Mouse (Mus musculus) Patski (cell line): ENCODE data around the gene Tmeff1. TPM values are rescaled to one million over a fixed set of nuclear protein-coding genes. Genes with fewer than 3 reads are reported as not detected.

Source experiments
- ATAC-seq: fragments of 100-300 bp; one replicate; pipeline ENCODE4 v1.8.0; 2021
- CTCF ChIA-PET: fragments of 350-600 bp; sonication (Branson Sonifier 250); formaldehyde crosslinking; loops from one replicate; lab custom pipeline; 2022; ENCODE audit warnings: inconsistent platforms; lab: Charles Lee
- POLR2A ChIA-PET: fragments of 350-600 bp; sonication (Branson Sonifier 250); formaldehyde crosslinking; loops from one replicate; lab custom pipeline; 2022; ENCODE audit warnings: antibody characterized with exemption, inconsistent platforms; lab: Charles Lee
- DNase-seq: peaks from one replicate; pipeline ENCODE4 v3.0.0-alpha.2; 2011; ENCODE audit warnings: low read depth, low spot score
- H3K27me3 ChIP-seq: fragments of 371-371 bp; one replicate; pipeline ENCODE4 v1.5.1; 2021
- CTCF ChIP-seq: fragments of 100-300 bp; IDR thresholded peaks from one replicate; pipeline ENCODE4 v1.5.1; 2021
- in situ Hi-C: fragments of 300-500 bp; cut with MboI; formaldehyde crosslinking; loops from 3 replicates; pipeline ENCODE4 v1.11.1; 2018; ENCODE audit warnings: low pct_unique_long_range_greater_than_20kb, mixed read lengths
- polyA plus RNA-seq: library from polyadenylated mRNA; unstranded; gene quantifications from one replicate; pipeline ENCODE4 v1.2.3, GENCODE M21; 2021

The Tmeff1 gene
- polyA plus RNA-seq, 1 experiment from 2014 or later = 10.6 TPM

- no peak for DNase-seq
- CTCF ChIA-PET = no interaction called here
- ATAC-seq = no peak
- POLR2A ChIA-PET = interaction anchor here (0.7 kb wide), 1 partner anchor 9 kb away, joined by 7 read pairs; no protein-coding TSS in a partner anchor
- no peak for TF ChIP-seq CTCF
- no peaks in the 10 kb centered on the region for H3K27me3 ChIP-seq
- in situ Hi-C loops = no loop called here
Measured at GRCm38 (mm10) chr4:48587526-48587925, 2.6 kb downstream of the Tmeff1 start.

GRCm38 (mm10) chr4:48588576-48588975, 3.6 kb downstream of the Tmeff1 start:
- no peak for ATAC-seq

GRCm38 (mm10) chr4:48590862-48591261, 5.9 kb downstream of the Tmeff1 start:
- CTCF ChIA-PET = no interaction called here
- ATAC-seq (no peak), DNase-seq (no peak)
- in situ Hi-C loops = no loop called here
- POLR2A ChIA-PET = no interaction called here
- TF ChIP-seq CTCF = no peak
- no peaks in the 10 kb centered on the region for H3K27me3 ChIP-seq

More at GRCm38 (mm10) chr4:48588576-48588975, 3.6 kb downstream of the Tmeff1 start:
- no peak for DNase-seq
- ChIA-PET CTCF (no interaction called here), POLR2A (no interaction called here)
- in situ Hi-C loops = no loop called here
- H3K27me3 ChIP-seq = no peaks in the 10 kb centered on the region
- no peak for TF ChIP-seq CTCF

- ChIA-PET POLR2A (no interaction called here), CTCF (no interaction called here)
- TF ChIP-seq CTCF = no peak
- H3K27me3 ChIP-seq = no peaks in the 10 kb centered on the region
- DNase-seq = no peak
- no peak for ATAC-seq
- in situ Hi-C loops = no loop called here
Measured at GRCm38 (mm10) chr4:48591390-48591789, 6.4 kb downstream of the Tmeff1 start.

GRCm38 (mm10) chr4:48592328-48592727, 7.4 kb downstream of the Tmeff1 start:
- TF ChIP-seq CTCF = no peak
- POLR2A ChIA-PET = no interaction called here
- in situ Hi-C loops = no loop called here
- no peaks in the 10 kb centered on the region for H3K27me3 ChIP-seq
- DNase-seq (no peak), ATAC-seq (no peak)
- CTCF ChIA-PET = no interaction called here

GRCm38 (mm10) chr4:48592844-48593243, 7.9 kb downstream of the Tmeff1 start:
- ATAC-seq = no peak
- ChIA-PET CTCF (interaction anchor here (1.3 kb wide), 1 partner anchor 84 kb away, joined by 3 read pairs; no protein-coding TSS in a partner anchor), POLR2A (no interaction called here)
- no peak for TF ChIP-seq CTCF
- DNase-seq = no peak
- in situ Hi-C loops = no loop called here
- H3K27me3 ChIP-seq = no peaks in the 10 kb centered on the region

- CTCF ChIA-PET = no interaction called here
- POLR2A ChIA-PET = no interaction called here
- no peaks in the 10 kb centered on the region for H3K27me3 ChIP-seq
- no peak for TF ChIP-seq CTCF
- in situ Hi-C loops = no loop called here
- ATAC-seq (no peak), DNase-seq (no peak)
Measured at GRCm38 (mm10) chr4:48596111-48596510, 11.1 kb downstream of the Tmeff1 start.

- ATAC-seq = no peak
- CTCF ChIA-PET = interaction anchor here (0.9 to 1.3 kb wide), 2 partner anchors 8 to 21 kb away, joined by 3 read pairs; partner anchors contain the start of gene Tmeff1
- in situ Hi-C loops = no loop called here
- H3K27me3 ChIP-seq = no peaks in the 10 kb centered on the region
- POLR2A ChIA-PET = interaction anchor here (0.6 kb wide), 1 partner anchor 16 kb away, joined by 4 read pairs; no protein-coding TSS in a partner anchor
- TF ChIP-seq CTCF = no peak
- DNase-seq = no peak
Measured at GRCm38 (mm10) chr4:48605650-48606049, 20.7 kb downstream of the Tmeff1 start.

- H3K27me3 ChIP-seq = no peaks in the 10 kb centered on the region
- ChIA-PET POLR2A (no interaction called here), CTCF (no interaction called here)
- DNase-seq = no peak
- in situ Hi-C loops = no loop called here
- no peak for ATAC-seq
- TF ChIP-seq CTCF = no peak
Measured at GRCm38 (mm10) chr4:48609485-48609884, 24.5 kb downstream of the Tmeff1 start.

GRCm38 (mm10) chr4:48610251-48610650, 25.3 kb downstream of the Tmeff1 start:
- POLR2A ChIA-PET = interaction anchor here (0.6 kb wide), 1 partner anchor 23 kb away, joined by 4 read pairs; no protein-coding TSS in a partner anchor
- no peak for ATAC-seq
- CTCF ChIA-PET = no interaction called here
- TF ChIP-seq CTCF = no peak
- DNase-seq = no peak
- no peaks in the 10 kb centered on the region for H3K27me3 ChIP-seq
- in situ Hi-C loops = no loop called here

GRCm38 (mm10) chr4:48615483-48615882, 30.5 kb downstream of the Tmeff1 start:
- ATAC-seq (no peak), DNase-seq (no peak)
- ChIA-PET POLR2A (interaction anchor here (1.0 kb wide), 1 partner anchor 15 kb away, joined by 6 read pairs; no protein-coding TSS in a partner anchor), CTCF (interaction anchor here (0.8 kb wide), 1 partner anchor 29 kb away, joined by 3 read pairs; no protein-coding TSS in a partner anchor)
- in situ Hi-C loops = no loop called here
- TF ChIP-seq CTCF = no peak
- no peaks in the 10 kb centered on the region for H3K27me3 ChIP-seq
